Mouse (Mus musculus) thymus, adult 2 months (tissue): Measurements from ENCODE around the gene Zdhhc5.

Source experiments
- CTCF ChIP-seq: fragments of 200-500 bp; IDR thresholded peaks from 2 replicates; pipeline ENCODE4 v1.5.1; 2012; ENCODE audit warnings: mild to moderate bottlenecking, control low read depth, low read length, moderate library complexity, borderline replicate concordance; ENCODE audit not compliant: control insufficient read depth, poor library complexity, insufficient read depth; ENCODE audit errors: extremely low read depth
- POLR2A ChIP-seq: fragments of 200-500 bp; IDR thresholded peaks from 2 replicates; pipeline ENCODE4 v1.6.1; 2012; ENCODE audit warnings: mild to moderate bottlenecking, low read length, control low read depth, moderate library complexity; ENCODE audit not compliant: control insufficient read depth, poor library complexity, insufficient read depth; ENCODE audit errors: extremely low read depth

DNA sequence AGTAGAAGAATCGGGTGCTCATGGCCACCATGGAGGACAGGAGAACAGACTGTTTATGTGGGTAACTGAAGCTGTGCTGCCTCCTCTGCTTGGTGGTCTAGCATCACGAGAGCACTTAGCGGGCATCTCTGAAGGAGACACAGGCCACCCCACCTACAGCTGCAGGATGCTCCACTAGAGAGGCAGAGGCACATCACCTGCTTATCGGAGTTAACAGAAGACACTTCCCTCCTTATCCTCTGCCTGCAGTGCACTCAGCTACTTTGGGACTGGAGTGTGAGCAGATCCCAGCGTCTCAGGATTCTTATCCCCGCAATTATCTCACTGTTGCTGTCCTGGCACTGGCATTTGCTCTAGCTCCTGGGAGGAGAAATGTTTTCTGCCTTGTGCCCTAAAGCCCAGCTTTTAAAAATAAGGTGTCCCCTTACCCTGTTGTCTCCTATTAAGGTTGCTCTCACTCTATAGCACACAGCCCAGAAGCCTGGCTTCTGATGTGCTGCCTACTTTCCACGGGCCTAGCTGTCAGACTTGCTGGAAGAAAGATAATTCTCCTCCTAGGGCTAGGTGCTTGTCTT, 20.5 kb upstream of the Zdhhc5 start:
- TF ChIP-seq CTCF (no peak), POLR2A (no peak)
